24 mouse cellular contexts compared by ENCODE assay signal in the genomic region with DNA sequence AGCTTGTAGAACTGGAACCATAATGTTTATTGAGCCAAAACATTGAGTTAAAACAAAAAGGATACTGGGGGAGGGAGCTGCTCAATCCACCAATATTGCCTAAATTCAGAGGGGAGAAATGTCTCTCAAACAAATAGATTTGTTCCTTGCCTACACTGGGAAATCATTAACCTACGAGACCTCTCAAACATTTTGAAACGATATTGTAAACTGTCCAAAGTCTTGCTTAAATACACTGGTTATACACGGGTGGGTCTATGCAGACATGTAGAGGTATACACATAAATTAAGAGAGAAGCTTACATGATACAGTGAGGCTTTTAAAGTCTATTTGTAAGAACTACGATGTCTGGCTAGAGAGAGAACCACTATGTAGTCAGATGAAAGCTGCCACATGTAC.
DNase-seq lines count a peak whose midpoint lies in the region; ATAC-seq and TF ChIP-seq lines count a peak whose summit lies in the region.
"Had no signal": no experiment of that assay in that cellular context is flagged by ENCODE, and none has a peak within 500 bp of the region (broad histone marks: within the 10 kb centered on the region; RNA-seq: fewer than 3 reads in every experiment).

No protein-coding gene starts in this region.

- H3K4me1 ChIP-seq in kidney, embryonic 15.5 days = peaks cover 43% of the 10 kb centered on the region
- H3K4me1 ChIP-seq in kidney, adult 2 months (ENCODE audit: control insufficient read depth, insufficient read depth, low read length) = peaks cover 27% of the 10 kb centered on the region
- peaks cover 45% of the 10 kb centered on the region for H3K4me1 ChIP-seq in liver, adult 2 months (ENCODE audit: control insufficient read depth, insufficient read depth, low read length)
- H3K4me1 ChIP-seq in liver, embryonic 16.5 days (ENCODE audit: control insufficient read depth, low read depth, low read length) = peaks cover 2% of the 10 kb centered on the region
- 0 out of 2 replicates have a peak, but pooled peaks cover 4% of the 10 kb centered on the region for H3K4me1 ChIP-seq in liver, embryonic 11.5 days (replicated peaks; ENCODE audit: control insufficient read depth, insufficient read depth, low read length)
- H3K4me1 ChIP-seq: embryonic facial prominence, embryonic 10.5 days; embryonic facial prominence, embryonic 12.5 days; forebrain, embryonic 13.5 days; forebrain, embryonic 15.5 days had no signal

- H3K9ac ChIP-seq in kidney, embryonic 15.5 days = no peak overlapping the region
- H3K9ac ChIP-seq in liver, adult 2 months (ENCODE audit: low read depth, low read length) = no peak overlapping the region
- H3K9ac ChIP-seq in liver, embryonic 16.5 days (ENCODE audit: low read depth, low read length) = no peak overlapping the region
- no peak overlapping the region for H3K9ac ChIP-seq in liver, embryonic 11.5 days (ENCODE audit: low read depth, low read length)
- H3K9ac ChIP-seq: embryonic facial prominence, embryonic 12.5 days; forebrain, embryonic 13.5 days; forebrain, embryonic 15.5 days had no signal

- peaks cover 13% of the 10 kb centered on the region for H3K36me3 ChIP-seq in kidney, embryonic 15.5 days
- no peaks in the 10 kb centered on the region; the same call in 1 of the 2 replicates for H3K36me3 ChIP-seq in kidney, adult 2 months (ENCODE audit: control insufficient read depth, insufficient read depth, low read length)
- peaks cover 4% of the 10 kb centered on the region; the same call in 1 of the 2 replicates for H3K36me3 ChIP-seq in liver, adult 2 months (ENCODE audit: control insufficient read depth, insufficient read depth, low read length)
- H3K36me3 ChIP-seq in liver, embryonic 16.5 days (ENCODE audit: control insufficient read depth, insufficient read depth) = 0 out of 2 replicates have a peak, but pooled peaks cover 3% of the 10 kb centered on the region
- 0 out of 2 replicates have a peak, but pooled peaks cover 2% of the 10 kb centered on the region for H3K36me3 ChIP-seq in liver, embryonic 11.5 days (ENCODE audit: control insufficient read depth, insufficient read depth, low read length)
- H3K36me3 ChIP-seq: forebrain, embryonic 15.5 days; G1E had no signal

- TF ChIP-seq CTCF in kidney, adult 2 months (conservative IDR thresholded peaks at IDR 0.05; ENCODE audit: insufficient read depth, insufficient read length, low read depth, low read length) = no peak
- no peak for TF ChIP-seq CTCF in liver, adult 2 months (IDR thresholded peaks at IDR 0.05; ENCODE audit: low read depth, low read length)

- no peak for ATAC-seq in kidney, embryonic 15.5 days (replicated peaks; ENCODE audit: low FRiP score)
- ATAC-seq in liver, embryonic 16.5 days (ENCODE audit: low read depth) = peak; percentile 70
- ATAC-seq in liver, embryonic 11.5 days (replicated peaks; ENCODE audit: low FRiP score) = no peak
- ATAC-seq: activated CD4-positive, CD25-positive, alpha-beta regulatory T cell, adult 4 months; CD4-positive, CD25-positive, alpha-beta regulatory T cell, adult 4 months; forebrain, embryonic 13.5 days; forebrain, embryonic 15.5 days; Patski had no signal

- H3K27me3 ChIP-seq in kidney, embryonic 15.5 days = no peaks in the 10 kb centered on the region
- H3K27me3 ChIP-seq in kidney, adult 2 months (replicated peaks; ENCODE audit: control insufficient read depth, insufficient read depth, low read length) = no peaks in the 10 kb centered on the region
- no peaks in the 10 kb centered on the region for H3K27me3 ChIP-seq in liver, adult 2 months (ENCODE audit: control insufficient read depth, insufficient read depth, low read length)
- H3K27me3 ChIP-seq in liver, embryonic 16.5 days (ENCODE audit: control insufficient read depth, insufficient read depth, low read depth, low read length) = no peaks in the 10 kb centered on the region
- no peaks in the 10 kb centered on the region for H3K27me3 ChIP-seq in liver, embryonic 11.5 days (replicated peaks; ENCODE audit: control insufficient read depth, insufficient read depth, low read length)
- H3K27me3 ChIP-seq: CH12.LX; embryonic facial prominence, embryonic 12.5 days; forebrain, embryonic 13.5 days; forebrain, embryonic 15.5 days; Patski had no signal

- H3K27ac ChIP-seq in kidney, embryonic 15.5 days = peak overlapping the region; percentile 45
- H3K27ac ChIP-seq in kidney, adult 2 months (ENCODE audit: insufficient read depth, low read depth, low read length) = no peak overlapping the region
- peak overlapping the region; percentile 18; the same call in 1 of the 2 replicates for H3K27ac ChIP-seq in liver, adult 2 months (replicated peaks; ENCODE audit: insufficient read depth, low read depth, low read length)
- peak overlapping the region; percentile 42; the same call in 1 of the 2 replicates for H3K27ac ChIP-seq in liver, embryonic 16.5 days (ENCODE audit: low read length)
- H3K27ac ChIP-seq in liver, embryonic 11.5 days (ENCODE audit: low read depth, low read length) = no peak overlapping the region
- H3K27ac ChIP-seq: embryonic facial prominence, embryonic 10.5 days; embryonic facial prominence, embryonic 12.5 days; forebrain, embryonic 13.5 days; forebrain, embryonic 15.5 days had no signal

- DNase-seq in kidney, adult 2 months = no peak
- peak; percentile 82 for DNase-seq in liver, adult 2 months (ENCODE audit: extremely low read depth, low read depth, low spot score)
- no peak for DNase-seq in liver
- no peak for DNase-seq in liver, embryonic 11.5 days (ENCODE audit: low spot score)
- DNase-seq: adrenal gland, adult 8-10 months; adrenal gland, postnatal 14 days; adrenal gland, postnatal 36 days; B cell, adult 2 months; cerebellum, adult 11-12 months; cerebellum, adult 2 months; cerebellum, adult 9-10 months; cerebellum, postnatal 10 days; cerebellum, postnatal 25 days had no signal

- H3K9me3 ChIP-seq in kidney, embryonic 15.5 days (replicated peaks) = no peaks in the 10 kb centered on the region
- H3K9me3 ChIP-seq in liver, embryonic 16.5 days (replicated peaks; ENCODE audit: control insufficient read depth, low read length) = no peaks in the 10 kb centered on the region
- H3K9me3 ChIP-seq in liver, embryonic 11.5 days (ENCODE audit: control insufficient read depth, low read length) = no peaks in the 10 kb centered on the region
- H3K9me3 ChIP-seq: embryonic facial prominence, embryonic 10.5 days; embryonic facial prominence, embryonic 12.5 days; forebrain, embryonic 13.5 days; forebrain, embryonic 15.5 days; G1E had no signal

- peaks cover 9% of the 10 kb centered on the region; the same call in 1 of the 2 replicates for H3K79me2 ChIP-seq in liver, adult 2 months (ENCODE audit: control insufficient read depth, insufficient read depth, low read length)

- WGBS in kidney, embryonic 15.5 days = 67% methylated on average over 4 of the region's 4 CpGs
- WGBS in kidney, adult 2 months = 49% methylated on average over 4 of the region's 4 CpGs
- 25% methylated on average over 4 of the region's 4 CpGs for WGBS in liver, adult 2 months
- WGBS in liver, embryonic 16.5 days (ENCODE audit: insufficient replicate concordance) = 50% methylated on average over 4 of the region's 4 CpGs
- 77% methylated on average over 4 of the region's 4 CpGs for WGBS in liver, embryonic 11.5 days

- TF ChIP-seq POLR2A in kidney, adult 2 months (IDR thresholded peaks at IDR 0.05; ENCODE audit: low read depth, low read length) = no peak
- no peak for TF ChIP-seq POLR2A in liver, adult 2 months (IDR thresholded peaks at IDR 0.05; ENCODE audit: extremely low read depth, insufficient read depth, low read length)

- H3K4me3 ChIP-seq in kidney, embryonic 15.5 days (replicated peaks) = no peak overlapping the region
- no peak overlapping the region for H3K4me3 ChIP-seq in kidney, adult 2 months (ENCODE audit: insufficient read depth, low read depth, low read length)
- H3K4me3 ChIP-seq in liver, adult 2 months (ENCODE audit: insufficient read depth, low read depth, low read length) = no peak overlapping the region
- no peak overlapping the region for H3K4me3 ChIP-seq in liver, embryonic 16.5 days (ENCODE audit: low read depth, low read length)
- no peak overlapping the region for H3K4me3 ChIP-seq in liver, embryonic 11.5 days (ENCODE audit: low read depth, low read length)
- H3K4me3 ChIP-seq: embryonic facial prominence, embryonic 10.5 days; embryonic facial prominence, embryonic 12.5 days; forebrain, embryonic 13.5 days; forebrain, embryonic 15.5 days had no signal

- no peak overlapping the region for H3K4me2 ChIP-seq in kidney, embryonic 15.5 days
- peak overlapping the region; percentile 20; the same call in 1 of the 2 replicates for H3K4me2 ChIP-seq in liver, embryonic 16.5 days (ENCODE audit: low read depth, low read length)
- no peak overlapping the region for H3K4me2 ChIP-seq in liver, embryonic 11.5 days
- H3K4me2 ChIP-seq: embryonic facial prominence, embryonic 12.5 days; forebrain, embryonic 13.5 days; forebrain, embryonic 15.5 days had no signal

Comparison
In these comparisons a context has a peak if more than half of its experiments do, and no peak if none do; other contexts are left out.
1. H3K27ac ChIP-seq: peak in kidney, embryonic 15.5 days (single experiment), liver, adult 2 months (single experiment) and liver, embryonic 16.5 days (single experiment); none in kidney, adult 2 months (single experiment) and liver, embryonic 11.5 days (single experiment).